Mouse (Mus musculus): ENCODE results near the gene Etv6. TPM values are rescaled to one million over a fixed set of nuclear protein-coding genes. Genes with fewer than 3 reads are reported as not detected.

Gene Etv6
- total and polyA plus RNA-seq, 3 experiments = 12.6 to 25.9 TPM; not detected in 1

DNA sequence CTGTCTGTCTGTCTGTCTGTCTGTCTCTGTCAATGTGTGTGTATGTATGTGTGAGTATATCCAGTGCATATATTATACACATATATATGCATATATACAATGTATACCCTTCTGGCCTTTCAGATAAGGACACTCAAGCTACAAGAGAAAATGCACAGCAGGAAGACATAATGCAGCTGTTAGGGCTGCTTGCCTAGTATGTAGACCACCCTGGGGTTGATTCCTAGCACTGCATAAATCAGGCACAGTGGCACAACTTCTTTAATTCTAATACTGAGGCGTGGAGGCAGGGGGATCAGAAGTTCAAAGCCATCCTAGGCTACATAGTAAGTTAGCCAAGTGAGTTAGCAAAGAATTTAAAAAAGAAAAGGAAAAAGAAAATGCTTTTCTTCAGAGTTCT is 127.8 kb downstream of the Etv6 start:
- Histone ChIP-seq H3K4me1 (ENCODE audit: control insufficient read depth in 1 of 2, insufficient read depth in 2 of 2, low read length in 2 of 2) (no peaks in the 10 kb centered on the region), H3K27me3 (ENCODE audit: control insufficient read depth in 1 of 2, insufficient read depth in 2 of 2, low read length in 2 of 2) (no peaks in the 10 kb centered on the region), H3K79me2 (ENCODE audit: control insufficient read depth, insufficient read depth, low read length, poor library complexity) (no peaks in the 10 kb centered on the region), H3K36me3 (ENCODE audit: control insufficient read depth in 1 of 2, insufficient read depth in 2 of 2, low read length in 2 of 2) (peaks cover 0 to 9% of the 10 kb centered on the region in 2 experiments; a peak in 2 of 4 replicates), H3K9ac (ENCODE audit: control insufficient read depth, low read depth, low read length, poor library complexity, severe bottlenecking) (no peak overlapping the region), H3K27ac (ENCODE audit: control insufficient read depth, low read depth, low read length) (no peak overlapping the region), H3K9me3 (replicated peaks; ENCODE audit: insufficient read depth, low read length) (no peaks in the 10 kb centered on the region), H3K4me3 (ENCODE audit: control insufficient read depth in 1 of 2, insufficient read depth in 1 of 2, low read depth in 2 of 2, low read length in 2 of 2) (no peak overlapping the region)
- TF ChIP-seq MYC (IDR thresholded peaks at IDR 0.05; ENCODE audit: low read depth, low read length) (no peak), USF2 (IDR thresholded peaks at IDR 0.05; ENCODE audit: borderline replicate concordance in 1 of 2, insufficient read depth in 1 of 2, low read depth in 1 of 2, low read length in 2 of 2) (no peak), MAFK (IDR thresholded peaks at IDR 0.05; ENCODE audit: borderline replicate concordance, low read depth, low read length) (no peak), MYB (IDR thresholded peaks at IDR 0.05; ENCODE audit: low read depth, low read length) (no peak), JUND (IDR thresholded peaks at IDR 0.05; ENCODE audit: low read depth, low read length) (no peak), SIN3A (IDR thresholded peaks at IDR 0.05; ENCODE audit: low read length) (no peak), TCF12 (IDR thresholded peaks at IDR 0.05; ENCODE audit: low read depth, low read length) (no peak), ZMIZ1 (IDR thresholded peaks at IDR 0.05; ENCODE audit: low read depth, low read length) (no peak), CHD1 (IDR thresholded peaks at IDR 0.05; ENCODE audit: low read depth, low read length) (no peak), BHLHE40 (IDR thresholded peaks at IDR 0.05; ENCODE audit: borderline replicate concordance, low read depth, low read length) (no peak), GABPA (IDR thresholded peaks at IDR 0.05; ENCODE audit: low read depth, low read length) (no peak), ZC3H11A (IDR thresholded peaks at IDR 0.05; ENCODE audit: low read depth, low read length) (no peak), SMC3 (IDR thresholded peaks at IDR 0.05; ENCODE audit: low read depth, low read length) (no peak), MEF2A (IDR thresholded peaks at IDR 0.05; ENCODE audit: extremely low read depth, insufficient replicate concordance, low read depth, low read length, poor library complexity, severe bottlenecking) (no peak), RCOR1 (IDR thresholded peaks at IDR 0.05; ENCODE audit: low read depth, low read length) (no peak), NRF1 (IDR thresholded peaks at IDR 0.05; ENCODE audit: insufficient read depth, low read depth, low read length, poor library complexity, severe bottlenecking) (no peak), ETS1 (IDR thresholded peaks at IDR 0.05; ENCODE audit: low read depth, low read length) (no peak)
- DNase-seq (ENCODE audit: low read depth, low spot score) = no peak

DNA sequence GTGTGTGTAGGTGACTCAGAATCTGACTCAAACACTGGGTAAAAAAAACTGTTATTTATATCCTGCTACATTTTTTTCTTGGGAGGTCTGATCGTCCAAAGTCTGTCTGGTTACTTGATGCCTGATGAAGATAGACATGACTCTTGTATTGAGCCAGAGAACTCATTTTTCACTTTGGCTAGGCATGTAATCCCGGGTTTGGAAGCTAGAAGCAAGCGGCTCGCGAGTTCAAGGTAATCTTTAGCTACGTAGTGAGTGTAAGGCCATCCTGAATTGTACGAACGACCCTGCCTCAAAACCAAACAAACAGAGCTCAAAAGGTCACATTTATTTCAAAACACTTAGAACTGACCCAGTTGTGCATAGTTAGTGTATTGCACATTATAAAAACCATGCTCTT is 128.9 kb downstream of the Etv6 start:
- Histone ChIP-seq H3K27me3 (ENCODE audit: control insufficient read depth in 1 of 2, insufficient read depth in 2 of 2, low read length in 2 of 2) (no peaks in the 10 kb centered on the region), H3K4me1 (ENCODE audit: control insufficient read depth in 1 of 2, insufficient read depth in 2 of 2, low read length in 2 of 2) (no peaks in the 10 kb centered on the region; a peak in 1 of 4 replicates), H3K36me3 (ENCODE audit: control insufficient read depth in 1 of 2, insufficient read depth in 2 of 2, low read length in 2 of 2) (peaks cover 0 to 9% of the 10 kb centered on the region in 2 experiments; a peak in 2 of 4 replicates), H3K9ac (ENCODE audit: control insufficient read depth, low read depth, low read length, poor library complexity, severe bottlenecking) (no peak overlapping the region), H3K9me3 (replicated peaks; ENCODE audit: insufficient read depth, low read length) (no peaks in the 10 kb centered on the region), H3K79me2 (ENCODE audit: control insufficient read depth, insufficient read depth, low read length, poor library complexity) (no peaks in the 10 kb centered on the region), H3K4me3 (ENCODE audit: control insufficient read depth in 1 of 2, insufficient read depth in 1 of 2, low read depth in 2 of 2, low read length in 2 of 2) (no peak overlapping the region), H3K27ac (ENCODE audit: control insufficient read depth, low read depth, low read length) (no peak overlapping the region)
- no peak for TF ChIP-seq CTCF (IDR thresholded peaks at IDR 0.05 in 2 of 3, conservative IDR thresholded peaks at IDR 0.05 in 1 of 3; ENCODE audit: control insufficient read depth in 1 of 3, insufficient read depth in 1 of 3, low read depth in 2 of 3, low read length in 3 of 3, poor library complexity in 1 of 3, severe bottlenecking in 1 of 3)
- no peak for TF ChIP-seq ZKSCAN1 (IDR thresholded peaks at IDR 0.05; ENCODE audit: low read depth, low read length)
- no peak for TF ChIP-seq JUND (IDR thresholded peaks at IDR 0.05; ENCODE audit: low read depth, low read length)
- TF ChIP-seq TCF12 (IDR thresholded peaks at IDR 0.05; ENCODE audit: low read depth, low read length) = no peak
- TF ChIP-seq MEF2A (IDR thresholded peaks at IDR 0.05; ENCODE audit: extremely low read depth, insufficient replicate concordance, low read depth, low read length, poor library complexity, severe bottlenecking) = no peak
- TF ChIP-seq POLR2A (IDR thresholded peaks at IDR 0.05; ENCODE audit: control insufficient read depth in 1 of 2, insufficient read depth in 1 of 2, low read depth in 1 of 2, low read length in 2 of 2, poor library complexity in 1 of 2) = no peak
- TF ChIP-seq USF1 (IDR thresholded peaks at IDR 0.05; ENCODE audit: low read depth, low read length) = no peak
- TF ChIP-seq MYB (IDR thresholded peaks at IDR 0.05; ENCODE audit: low read depth, low read length) = no peak
- TF ChIP-seq TBP (IDR thresholded peaks at IDR 0.05; ENCODE audit: low read depth, low read length) = no peak
- no peak for TF ChIP-seq MYC (IDR thresholded peaks at IDR 0.05; ENCODE audit: low read depth, low read length)
- TF ChIP-seq SIN3A (IDR thresholded peaks at IDR 0.05; ENCODE audit: low read length) = no peak
- no peak for TF ChIP-seq RAD21 (IDR thresholded peaks at IDR 0.05; ENCODE audit: low read depth, low read length)
- no peak for TF ChIP-seq MAX (IDR thresholded peaks at IDR 0.05; ENCODE audit: low read length)
- TF ChIP-seq ZNF384 (IDR thresholded peaks at IDR 0.05; ENCODE audit: low read depth, low read length) = no peak
- TF ChIP-seq GABPA (IDR thresholded peaks at IDR 0.05; ENCODE audit: low read depth, low read length) = no peak
- no peak for DNase-seq (ENCODE audit: low read depth, low spot score)
